15 mouse cellular contexts compared by ENCODE assay signal in genomic region chr9:30829158-30829870, GRCm38 (mm10).
DNase-seq lines count a peak whose midpoint lies in the region; ATAC-seq and TF ChIP-seq lines count a peak whose summit lies in the region.
"Had no signal": no experiment of that assay in that cellular context is flagged by ENCODE, and none has a peak within 500 bp of the region (broad histone marks: within the 10 kb centered on the region; RNA-seq: fewer than 3 reads in every experiment).

No protein-coding gene starts in this region.

- H3K4me1 ChIP-seq in hindbrain, embryonic 11.5 days (replicated peaks; ENCODE audit: control insufficient read depth, insufficient read depth, low read length) = no peaks in the 10 kb centered on the region
- H3K4me1 ChIP-seq: forebrain, embryonic 12.5 days; midbrain, embryonic 15.5 days; neural tube, embryonic 12.5 days had no signal

- no peak overlapping the region for H3K9ac ChIP-seq in hindbrain, embryonic 11.5 days (ENCODE audit: low read depth, low read length)
- H3K9ac ChIP-seq: forebrain, embryonic 12.5 days; limb, embryonic 13.5 days; midbrain, embryonic 15.5 days; neural tube, embryonic 12.5 days had no signal

- no peaks in the 10 kb centered on the region for H3K9me3 ChIP-seq in hindbrain, embryonic 11.5 days (ENCODE audit: control insufficient read depth, low read length)
- H3K9me3 ChIP-seq: forebrain, embryonic 12.5 days; limb, embryonic 13.5 days; midbrain, embryonic 15.5 days; neural tube, embryonic 12.5 days had no signal

- H3K27ac ChIP-seq in gastrocnemius, adult 2 months = no peak overlapping the region; the same call in 1 of the 2 replicates
- no peak overlapping the region for H3K27ac ChIP-seq in hindbrain, embryonic 11.5 days (ENCODE audit: low read depth, low read length)
- H3K27ac ChIP-seq: forebrain, embryonic 12.5 days; limb, embryonic 13.5 days; macrophage; midbrain, embryonic 15.5 days; neural tube, embryonic 12.5 days had no signal

- no peaks in the 10 kb centered on the region for H3K27me3 ChIP-seq in hindbrain, embryonic 11.5 days (ENCODE audit: control insufficient read depth, insufficient read depth, low read length)
- H3K27me3 ChIP-seq: forebrain, embryonic 12.5 days; limb, embryonic 13.5 days; midbrain, embryonic 15.5 days; neural tube, embryonic 12.5 days had no signal

- H3K4me3 ChIP-seq in gastrocnemius, adult 2 months = no peak overlapping the region
- no peak overlapping the region for H3K4me3 ChIP-seq in hindbrain, embryonic 11.5 days (ENCODE audit: low read depth, low read length)
- H3K4me3 ChIP-seq: forebrain, embryonic 12.5 days; limb, embryonic 13.5 days; midbrain, embryonic 15.5 days; neural tube, embryonic 12.5 days had no signal

- 89% methylated on average over 3 of the region's 3 CpGs for WGBS in hindbrain, embryonic 11.5 days

- H3K4me2 ChIP-seq in hindbrain, embryonic 11.5 days (replicated peaks; ENCODE audit: low read depth, low read length) = no peak overlapping the region
- H3K4me2 ChIP-seq: forebrain, embryonic 12.5 days; limb, embryonic 13.5 days; midbrain, embryonic 15.5 days; neural tube, embryonic 12.5 days had no signal

- ATAC-seq in hindbrain, embryonic 11.5 days (ENCODE audit: low FRiP score) = no peak
- ATAC-seq: activated CD4-positive, CD25-positive, alpha-beta regulatory T cell, adult 4 months; inflammation-experienced regulatory T-cells, adult 6 months; midbrain, embryonic 15.5 days had no signal

- no peaks in the 10 kb centered on the region for H3K36me3 ChIP-seq in hindbrain, embryonic 11.5 days (ENCODE audit: control insufficient read depth, insufficient read depth, low read length)
- H3K36me3 ChIP-seq: forebrain, embryonic 12.5 days; limb, embryonic 13.5 days; midbrain, embryonic 15.5 days; neural tube, embryonic 12.5 days had no signal

- intact Hi-C loops in gastrocnemius, postnatal 14 days (cut with DNase I; ENCODE audit: low total_unique reads) = no loop called here
- intact Hi-C loops in gastrocnemius, adult 2 months (cut with DNase I) = no loop called here

- TF ChIP-seq CTCF in gastrocnemius, adult 2 months (IDR thresholded peaks at IDR 0.05) = no peak

- DNase-seq in gastrocnemius, postnatal 14 days = peak; percentile 32
- no peak for DNase-seq in gastrocnemius, adult 2 months
- DNase-seq in urinary bladder, postnatal 14 days (ENCODE audit: low spot score) = peak; percentile 16
- no peak for DNase-seq in urinary bladder, adult 2 months (ENCODE audit: low spot score)
- peak; percentile 79 for DNase-seq in lung, postnatal 10 days
- DNase-seq in neural tube, embryonic 10.5 days (ENCODE audit: extremely low spot score, low spot score) = no peak
- DNase-seq in hindbrain, embryonic 11.5 days (ENCODE audit: low spot score) = no peak
- DNase-seq: thymus, adult 2 months had no signal

Comparison
In these comparisons a context has a peak if more than half of its experiments do, and no peak if none do; other contexts are left out.
1. DNase-seq: peak in gastrocnemius, postnatal 14 days (single experiment), urinary bladder, postnatal 14 days (single experiment) and lung, postnatal 10 days (single experiment); none in gastrocnemius, adult 2 months (single experiment), urinary bladder, adult 2 months (single experiment), neural tube, embryonic 10.5 days (single experiment) and hindbrain, embryonic 11.5 days (single experiment).